Mouse (Mus musculus): ENCODE data around the gene Desi1. TPM values are rescaled to one million over a fixed set of nuclear protein-coding genes. Genes with fewer than 3 reads are reported as not detected.

The Desi1 gene
- polyA plus RNA-seq (2012; rRNA removed): 52.5 and 53.6 TPM in 2 replicates

DNA sequence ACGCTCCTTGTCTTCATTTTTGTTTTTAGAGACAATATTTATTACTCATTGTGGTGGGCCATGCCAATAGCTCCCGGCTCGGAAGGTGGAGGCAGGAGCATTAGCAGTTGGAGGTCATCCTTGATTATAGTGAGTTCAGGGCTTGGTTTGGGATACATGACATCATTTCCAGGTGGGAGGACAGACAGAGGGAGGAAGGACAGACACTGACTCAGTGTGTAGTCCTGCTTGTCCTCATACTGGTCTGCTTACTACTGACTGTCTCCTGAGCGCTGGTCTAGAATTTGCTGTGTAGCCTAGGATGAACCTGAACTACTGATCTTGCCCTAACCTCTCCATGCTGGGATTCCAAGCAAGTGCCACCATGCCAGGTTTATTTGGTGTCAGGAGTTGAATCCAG is at the start of gene Desi1:
Desi1 (minus strand) TSS at position 101 of the 400 bp plus-strand sequence.

DNA sequence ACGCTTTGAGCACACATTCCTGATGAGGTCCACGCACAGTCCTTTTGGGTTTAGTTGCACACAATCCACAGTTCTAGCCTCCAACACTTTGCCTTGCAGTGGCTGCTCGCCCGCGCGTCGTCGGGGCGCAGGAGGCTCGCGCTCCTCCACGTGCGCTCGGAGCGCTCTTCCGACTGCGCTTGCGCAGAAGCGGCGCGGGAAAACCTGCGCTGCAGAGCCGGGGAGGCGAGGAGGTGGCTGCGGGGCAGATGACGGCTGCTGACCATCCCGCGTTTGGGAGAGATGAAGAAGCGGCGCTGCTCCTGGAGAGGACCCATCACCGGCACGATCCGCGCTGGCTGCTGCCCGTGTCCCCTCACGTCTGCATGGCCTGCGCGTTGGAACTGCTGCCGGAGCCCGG is 36.2 kb upstream of the Desi1 start, which contains the start of gene Mei1:
Mei1 (plus strand) TSS at position 99 of the 400 bp plus-strand sequence.

DNA sequence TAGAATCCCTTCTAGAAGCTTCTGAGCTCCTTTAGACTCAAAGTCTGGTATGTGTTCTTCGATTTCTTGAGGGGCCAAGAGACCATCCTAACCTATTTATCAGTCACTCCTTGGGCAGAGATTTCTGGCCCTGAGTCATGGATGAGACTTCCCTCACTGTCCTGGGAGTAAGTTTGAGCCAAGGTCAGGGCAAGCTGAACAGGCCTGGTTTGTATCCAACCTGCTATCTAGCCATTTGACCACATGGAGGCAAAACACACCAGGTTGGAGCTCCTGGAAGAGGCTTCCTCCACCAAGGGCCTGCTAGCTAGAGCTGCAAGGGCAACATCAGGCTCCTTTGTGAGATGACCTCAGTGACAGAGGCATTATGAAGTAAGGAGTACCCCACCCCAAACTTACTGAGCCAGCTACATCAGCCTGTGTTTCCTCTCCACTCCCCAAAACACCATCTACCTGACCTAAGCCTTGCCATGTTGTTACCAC is 25.1 kb upstream of the Desi1 start, which contains the start of gene 4930407I10Rik:
4930407I10Rik (plus strand) TSS at position 433 of the 483 bp plus-strand sequence.

DNA sequence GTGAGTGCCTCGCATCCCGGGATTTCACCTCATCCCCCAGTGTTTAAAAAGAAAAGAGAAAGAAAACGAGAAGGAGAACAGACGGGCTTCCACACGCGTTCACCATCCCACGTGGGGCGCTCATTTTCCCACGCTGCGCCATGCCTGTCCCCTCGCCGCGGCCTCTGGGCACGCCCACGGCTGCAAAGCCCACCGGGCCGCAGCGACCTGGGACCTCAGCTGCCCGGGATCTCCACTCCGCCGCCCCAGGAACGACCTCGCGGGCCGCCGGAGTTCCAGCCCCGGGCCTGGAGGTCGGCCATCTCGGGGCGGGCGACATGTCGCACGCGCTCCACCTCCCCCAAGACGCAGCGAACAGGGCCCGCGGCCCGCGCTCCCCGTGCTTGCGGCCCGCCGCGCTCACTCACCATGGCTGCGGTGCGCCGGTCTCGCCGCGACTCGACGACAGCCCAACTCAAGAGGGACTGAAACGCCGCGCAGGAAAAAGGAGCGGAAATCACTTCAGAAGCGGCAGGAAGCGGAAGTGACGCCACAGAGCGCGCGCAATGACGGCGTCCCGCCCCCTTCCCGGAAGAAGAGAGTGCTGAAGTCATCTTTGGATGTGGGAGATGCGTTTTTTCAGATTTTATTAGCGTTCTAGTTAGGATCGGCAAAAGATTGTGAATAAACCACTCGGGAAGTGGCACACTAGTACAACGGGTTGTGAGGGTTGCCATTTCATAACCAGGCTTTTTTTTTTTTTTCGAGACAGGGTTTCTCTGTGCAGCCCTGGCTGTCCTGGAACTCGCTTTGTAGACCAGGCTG is 13.6 kb upstream of the Desi1 start, which contains the start of gene Snu13:
Snu13 (minus strand) TSS at position 519 of the 804 bp plus-strand sequence.

DNA sequence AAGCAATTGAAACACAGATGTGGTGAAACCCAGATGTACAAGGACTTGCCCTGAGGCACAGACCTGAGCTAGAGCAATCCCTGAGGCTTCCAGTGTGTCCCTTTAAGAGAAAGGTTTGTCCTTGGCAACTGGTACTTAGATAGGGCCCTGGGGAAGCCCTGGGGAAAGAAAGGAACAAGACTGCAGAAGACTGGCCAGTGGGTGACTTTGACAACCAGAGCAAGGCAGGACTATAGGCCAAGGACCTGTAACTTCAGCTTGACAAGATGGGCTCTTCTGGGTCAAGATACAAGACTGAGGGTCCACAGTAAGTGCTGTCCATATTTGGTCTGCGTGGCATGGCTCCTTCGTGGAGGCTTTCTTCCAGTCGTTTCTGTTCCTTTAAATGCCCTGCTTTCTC is 46.0 kb downstream of the Desi1 start, which contains the start of gene Xrcc6:
Xrcc6 (plus strand) TSS at position 190 of the 400 bp plus-strand sequence.

DNA sequence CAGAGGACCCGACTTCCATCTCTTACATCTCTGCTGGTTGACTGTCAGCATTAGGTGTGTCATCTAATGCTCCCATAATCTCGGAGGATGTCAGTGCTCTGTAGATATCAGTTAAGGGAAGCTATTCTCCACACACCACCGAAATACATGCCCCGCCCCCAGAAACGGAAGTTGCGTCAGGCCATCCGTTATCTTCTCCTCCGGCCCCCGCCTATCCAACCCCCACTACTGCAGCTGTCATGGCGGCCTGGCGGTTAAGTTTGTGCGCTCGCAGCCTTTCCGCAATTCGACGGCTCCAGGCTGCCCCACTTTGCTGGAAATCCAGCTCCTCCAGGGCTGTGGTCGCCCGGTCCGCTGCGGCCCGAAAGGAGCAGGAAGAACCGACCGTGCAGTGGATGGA is 53.3 kb downstream of the Desi1 start, which contains the start of gene 1700029P11Rik:
1700029P11Rik (plus strand) TSS at position 220 of the 400 bp plus-strand sequence.

DNA sequence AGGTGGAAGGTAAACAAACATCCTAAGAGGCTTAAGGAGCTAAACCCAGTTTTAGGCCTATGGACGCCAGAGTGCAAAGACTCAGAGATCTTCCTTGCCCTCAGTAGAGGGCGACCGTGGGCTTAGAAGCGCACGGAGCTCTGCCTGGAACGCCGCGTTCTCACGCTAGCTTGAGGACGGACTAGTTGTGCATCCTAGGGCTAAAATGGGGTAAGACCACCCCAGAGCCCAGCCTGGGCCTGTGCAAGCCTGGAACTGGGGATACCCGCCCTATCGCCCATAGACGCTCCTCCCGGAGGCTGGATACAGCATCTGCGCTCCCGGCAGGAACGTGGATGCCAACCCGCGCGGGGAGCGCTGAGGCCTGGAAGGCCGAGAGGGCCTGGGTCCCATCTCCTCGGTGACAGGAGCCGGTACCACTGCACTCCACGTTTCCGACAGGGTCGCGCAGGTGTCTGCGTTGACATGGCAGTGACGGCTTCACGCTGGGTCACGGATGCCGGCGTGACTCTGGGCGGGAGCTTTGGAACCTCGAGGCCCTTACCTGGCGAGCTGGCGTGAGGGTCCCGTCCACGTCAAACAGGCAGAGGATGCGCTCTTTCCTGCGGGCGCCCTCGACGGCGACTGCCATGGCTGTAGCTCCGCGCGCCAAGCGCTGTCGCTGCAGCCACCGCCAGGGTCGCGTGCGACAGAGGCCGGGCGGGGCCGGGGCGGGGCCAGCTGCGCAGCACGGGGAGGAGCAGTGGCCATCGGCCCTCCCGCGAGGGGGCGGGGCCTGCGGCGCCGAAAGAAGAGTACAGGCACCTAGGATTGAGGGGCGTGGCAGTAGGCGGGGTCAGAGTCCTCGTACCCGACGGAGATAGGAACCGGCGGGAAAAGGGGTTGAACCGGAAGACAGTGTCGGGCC is 73.2 kb downstream of the Desi1 start, which contains the start of gene Pmm1:
Pmm1 (minus strand) TSS at position 760 of the 907 bp plus-strand sequence.

Other genes with a start within 250 kb of the Desi1 start
- 43.3 and 46.3 TPM in 2 replicates for gene Tef, start 231.4 kb downstream of the Desi1 start, polyA plus RNA-seq (2012; rRNA removed)
- 11.4 and 13.9 TPM in 2 replicates for gene Tob2, start 175.1 kb downstream of the Desi1 start, polyA plus RNA-seq (2012; rRNA removed)
- gene Phf5a, start 162.0 kb downstream of the Desi1 start, polyA plus RNA-seq (2012; rRNA removed): 84.8 and 91.0 TPM in 2 replicates
- 279 and 283 TPM in 2 replicates for gene Aco2, start 161.6 kb downstream of the Desi1 start, polyA plus RNA-seq (2012; rRNA removed)
- 40.8 and 43.1 TPM in 2 replicates for gene Polr3h, start 107.6 kb downstream of the Desi1 start, polyA plus RNA-seq (2012; rRNA removed)
- 140 and 156 TPM in 2 replicates for gene Csdc2, start 97.1 kb downstream of the Desi1 start, polyA plus RNA-seq (2012; rRNA removed)
- 144 and 149 TPM in 2 replicates for gene Pmm1, start 72.9 kb downstream of the Desi1 start, polyA plus RNA-seq (2012; rRNA removed)
- gene 1700029P11Rik, start 53.3 kb downstream of the Desi1 start, polyA plus RNA-seq (2012; rRNA removed): not detected in 2 replicates
- 28.8 and 29.4 TPM in 2 replicates for gene Xrcc6, start 46.0 kb downstream of the Desi1 start, polyA plus RNA-seq (2012; rRNA removed)
- gene Snu13, start 13.7 kb upstream of the Desi1 start, polyA plus RNA-seq (2012; rRNA removed): 145 and 150 TPM in 2 replicates
- gene 4930407I10Rik, start 25.3 kb upstream of the Desi1 start, polyA plus RNA-seq (2012; rRNA removed): not detected in 2 replicates
- gene Mei1, start 36.1 kb upstream of the Desi1 start, polyA plus RNA-seq (2012; rRNA removed): 0.13 and 0.21 TPM in 2 replicates
- 18.4 and 19.4 TPM in 2 replicates for gene Ccdc134, start 94.1 kb upstream of the Desi1 start, polyA plus RNA-seq (2012; rRNA removed)
- gene Srebf2, start 113.3 kb upstream of the Desi1 start, polyA plus RNA-seq (2012; rRNA removed): 121 and 141 TPM in 2 replicates
- gene Shisa8, start 179.0 kb upstream of the Desi1 start, polyA plus RNA-seq (2012; rRNA removed): 2.3 and 2.6 TPM in 2 replicates
- 0.39 TPM in 2 replicates for gene Tnfrsf13c, start 190.5 kb upstream of the Desi1 start, polyA plus RNA-seq (2012; rRNA removed)
- 11.6 and 11.9 TPM in 2 replicates for gene Cenpm, start 210.9 kb upstream of the Desi1 start, polyA plus RNA-seq (2012; rRNA removed)
- gene 1500009C09Rik, start 218.5 kb upstream of the Desi1 start, polyA plus RNA-seq (2012; rRNA removed): 96.7 and 103 TPM in 2 replicates
- gene Sept3, start 241.0 kb upstream of the Desi1 start, polyA plus RNA-seq (2012; rRNA removed): 428 and 449 TPM in 2 replicates